Mouse (Mus musculus) mesoderm, embryonic 11.5 days (tissue): ENCODE measurements at regions not wholly inside any gene's neighbourhood (a gene's known extent, or its start where the extent isn't known, plus 50 kb on each side); places are given as distances from the start of the nearest gene placed in this dataset.

Source experiments
- DNase-seq: peaks from one replicate; pipeline ENCODE4 v3.0.0-alpha.2; 2012; ENCODE audit warnings: low read depth, low spot score

GRCm38 (mm10) chr3:136444598-136444997 is 118.7 kb upstream of the Bank1 start:
- peak; percentile 28 for DNase-seq

GRCm38 (mm10) chr3:136442099-136442498 is 116.2 kb upstream of the Bank1 start:
- no peak for DNase-seq

GRCm38 (mm10) chr3:136439907-136440645 is 114.2 kb upstream of the Bank1 start:
- DNase-seq, result no peak

- no peak for DNase-seq
These were observed 113.5 kb upstream of the Bank1 start for GRCm38 (mm10) chr3:136439350-136439749.

- DNase-seq, result no peak
These were observed 108.5 kb upstream of the Bank1 start for GRCm38 (mm10) chr3:136434407-136434806.

GRCm38 (mm10) chr3:136432072-136432471 is 106.2 kb upstream of the Bank1 start:
- no peak for DNase-seq

GRCm38 (mm10) chr3:136427427-136427826 is 101.6 kb upstream of the Bank1 start:
- no peak for DNase-seq

GRCm38 (mm10) chr3:136426539-136427194 is 100.8 kb upstream of the Bank1 start:
- DNase-seq, result no peak

- no peak for DNase-seq
These were observed 96.2 kb upstream of the Bank1 start for GRCm38 (mm10) chr3:136421969-136422614.

- DNase-seq, result no peak
These were observed 79.7 kb upstream of the Bank1 start for GRCm38 (mm10) chr3:136405606-136406005.

GRCm38 (mm10) chr3:136383282-136383681 is 57.4 kb upstream of the Bank1 start:
- no peak for DNase-seq

GRCm38 (mm10) chr3:136380644-136381043 is 54.8 kb upstream of the Bank1 start:
- no peak for DNase-seq

- DNase-seq, result no peak
These were observed 54.0 kb upstream of the Bank1 start for GRCm38 (mm10) chr3:136379741-136380398.

GRCm38 (mm10) chr3:136376893-136377292 is 51.0 kb upstream of the Bank1 start:
- DNase-seq, result no peak
